Mouse (Mus musculus) common myeloid progenitor, adult 5-6 weeks (primary cell): ENCODE measurements at regions not wholly inside any gene's neighbourhood (a gene's known extent, or its start where the extent isn't known, plus 50 kb on each side); places are given as distances from the start of the nearest gene placed in this dataset.

Experiments
- ATAC-seq: replicated peaks from 2 replicates; pipeline ENCODE4 v1.8.0; 2016; ENCODE audit warnings: low read depth, mild to moderate bottlenecking, moderate TSS enrichment, inconsistent platforms; ENCODE audit not compliant: poor library complexity, severe bottlenecking

DNA sequence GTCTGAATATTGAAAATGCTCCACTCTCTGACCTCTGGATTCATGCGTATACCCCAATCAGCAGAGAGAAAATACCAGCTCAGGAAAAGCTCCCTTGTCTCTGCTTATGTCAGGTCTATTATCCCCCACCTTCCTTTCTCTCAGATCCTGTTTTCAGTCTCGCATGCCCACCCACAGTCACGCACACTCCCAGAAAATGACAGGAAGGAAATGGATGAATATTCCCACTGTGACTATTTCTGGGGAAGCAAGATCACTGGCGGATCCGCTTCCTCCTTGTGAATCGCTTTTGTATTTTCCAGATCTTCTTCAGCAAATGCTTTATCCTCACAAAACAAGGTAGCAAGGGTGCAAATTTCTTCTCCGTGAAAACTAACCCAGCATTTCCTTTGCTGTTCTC, 627.3 kb upstream of the Cdh11 start:
- ATAC-seq, result no peak

DNA sequence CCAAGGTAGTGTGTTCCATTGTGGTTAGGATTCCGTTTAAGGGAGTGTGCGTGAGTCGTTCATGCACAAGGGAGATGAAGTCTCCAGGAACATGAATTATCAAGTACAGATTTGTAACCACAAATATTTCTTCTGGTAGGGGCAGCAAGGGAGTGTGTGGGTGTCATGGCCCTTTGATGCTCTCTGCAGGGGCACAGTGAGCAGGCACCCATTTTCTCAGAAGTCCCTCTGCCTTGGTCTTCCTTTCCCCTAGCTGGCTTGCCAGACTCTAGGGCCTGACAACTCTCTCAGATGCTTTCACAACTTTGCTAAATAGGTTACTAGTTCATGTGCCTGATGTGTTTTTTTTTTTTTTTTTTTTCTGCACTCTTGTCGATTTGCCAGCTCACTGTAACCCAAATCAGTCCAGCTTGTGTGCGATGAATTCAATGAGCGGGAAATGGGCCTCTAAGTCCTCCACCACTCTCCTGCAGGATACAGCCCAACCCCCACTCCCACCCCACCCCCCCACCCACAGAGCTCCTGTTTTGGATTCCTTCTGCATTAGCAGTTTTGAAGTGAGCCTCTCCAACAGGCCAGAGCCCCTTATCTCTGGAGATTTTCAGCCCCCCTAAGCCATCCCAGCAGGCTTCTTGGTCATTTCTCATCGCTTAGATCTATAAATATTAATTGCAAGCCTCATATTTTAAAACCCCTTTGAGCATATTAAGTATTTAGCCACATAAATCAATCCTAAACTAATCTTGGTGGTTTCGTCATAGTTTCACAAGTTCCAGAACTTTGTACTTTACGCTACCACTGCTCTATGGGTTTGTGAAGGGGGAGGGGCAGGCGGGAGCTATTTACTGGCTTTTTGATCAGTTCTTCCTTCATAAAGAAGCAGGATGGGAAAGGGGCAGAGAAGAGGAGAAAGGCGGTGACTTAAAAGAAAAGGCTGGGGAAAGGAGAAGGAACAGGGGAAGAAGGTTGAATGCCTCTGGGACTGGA, 628.4 kb upstream of the Cdh11 start:
- no peak for ATAC-seq

GRCm38 (mm10) chr8:103422313-103422973, 637.0 kb upstream of the Cdh11 start:
- no peak for ATAC-seq

- ATAC-seq, result no peak
Observed at GRCm38 (mm10) chr8:103425967-103426366, 640.5 kb upstream of the Cdh11 start.

GRCm38 (mm10) chr8:103430874-103431492, 645.5 kb upstream of the Cdh11 start:
- ATAC-seq, result no peak

- ATAC-seq, result no peak
Observed at GRCm38 (mm10) chr8:103433532-103434105, 648.2 kb upstream of the Cdh11 start.

- ATAC-seq, result no peak
Observed at GRCm38 (mm10) chr8:103438995-103439717, 653.7 kb upstream of the Cdh11 start.

DNA sequence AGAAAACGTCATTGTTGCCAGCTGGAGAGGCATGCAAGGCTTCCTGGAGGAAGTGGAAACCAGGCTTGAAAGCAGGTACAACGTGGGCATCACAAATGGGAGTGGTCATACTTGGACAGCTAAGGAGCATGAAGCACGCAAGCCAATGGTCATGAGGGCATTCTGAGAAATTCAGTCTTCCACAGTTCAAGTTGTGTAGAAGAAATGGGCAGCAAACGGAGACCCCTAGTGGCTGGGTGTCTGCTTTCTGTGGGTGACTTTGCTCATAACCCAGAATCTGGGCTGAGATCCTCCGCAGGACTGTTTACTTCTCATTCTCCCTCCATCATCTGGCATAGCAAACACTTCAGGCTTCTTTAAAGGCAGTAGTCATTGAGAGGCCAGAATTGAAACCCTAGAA, 655.7 kb upstream of the Cdh11 start:
- ATAC-seq, result no peak

DNA sequence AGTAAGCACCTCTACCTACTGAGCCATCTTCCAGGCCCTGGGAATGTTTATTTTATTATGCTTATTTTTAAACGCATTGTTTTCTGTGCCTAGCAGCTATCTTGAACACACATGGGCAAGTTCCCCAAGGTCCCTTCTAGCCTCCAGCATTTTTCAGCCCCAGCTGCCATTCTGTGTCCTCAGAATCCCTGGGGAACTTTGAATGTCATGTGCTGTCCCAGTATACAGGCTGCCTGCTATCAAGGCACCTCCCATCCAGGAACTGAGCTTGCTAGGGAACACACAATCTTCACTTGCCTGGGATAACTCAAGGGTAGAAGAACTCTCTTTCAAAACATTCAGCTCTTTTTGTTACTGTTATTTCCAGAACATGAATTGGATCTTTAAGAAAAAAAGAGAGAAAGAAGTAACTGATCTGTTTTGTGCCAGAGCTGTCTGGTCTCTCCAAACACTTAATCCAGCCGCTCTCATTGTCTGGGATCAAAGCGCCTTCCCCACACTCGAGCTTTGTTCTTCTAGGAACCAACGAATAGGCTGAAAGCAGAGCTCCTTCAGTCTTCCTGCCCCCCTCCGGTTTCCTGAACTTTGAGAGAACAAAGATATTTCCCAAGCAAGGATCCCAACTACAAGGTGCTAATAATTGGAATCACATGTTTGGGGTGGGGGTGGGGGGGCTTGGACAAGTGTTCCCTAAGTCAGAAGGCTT, 657.1 kb upstream of the Cdh11 start:
- no peak for ATAC-seq

- no peak for ATAC-seq
Observed at GRCm38 (mm10) chr8:103444577-103444976, 656.8 kb upstream of the Cdh5 start.

- no peak for ATAC-seq
Observed at GRCm38 (mm10) chr8:103445378-103445777, 656.0 kb upstream of the Cdh5 start.

DNA sequence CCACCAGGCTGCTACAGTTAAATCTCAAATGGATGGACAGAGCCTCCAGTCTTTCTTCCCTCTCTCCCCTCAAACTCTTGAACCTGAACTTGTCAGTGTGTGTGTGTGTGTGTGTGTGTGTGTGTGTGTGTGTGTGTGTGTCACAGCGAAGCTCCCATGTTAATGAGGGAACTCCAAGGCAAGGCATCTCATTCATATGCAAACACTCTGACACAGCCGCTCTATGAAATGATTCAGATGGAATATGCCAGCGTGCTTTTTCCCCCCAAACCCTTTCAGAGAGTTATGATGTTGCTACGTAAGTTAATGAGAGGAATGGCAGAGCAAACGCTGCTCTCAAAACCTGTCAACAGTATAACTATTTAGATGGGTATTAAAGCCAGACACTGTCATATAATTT, 653.5 kb upstream of the Cdh5 start:
- no peak for ATAC-seq

DNA sequence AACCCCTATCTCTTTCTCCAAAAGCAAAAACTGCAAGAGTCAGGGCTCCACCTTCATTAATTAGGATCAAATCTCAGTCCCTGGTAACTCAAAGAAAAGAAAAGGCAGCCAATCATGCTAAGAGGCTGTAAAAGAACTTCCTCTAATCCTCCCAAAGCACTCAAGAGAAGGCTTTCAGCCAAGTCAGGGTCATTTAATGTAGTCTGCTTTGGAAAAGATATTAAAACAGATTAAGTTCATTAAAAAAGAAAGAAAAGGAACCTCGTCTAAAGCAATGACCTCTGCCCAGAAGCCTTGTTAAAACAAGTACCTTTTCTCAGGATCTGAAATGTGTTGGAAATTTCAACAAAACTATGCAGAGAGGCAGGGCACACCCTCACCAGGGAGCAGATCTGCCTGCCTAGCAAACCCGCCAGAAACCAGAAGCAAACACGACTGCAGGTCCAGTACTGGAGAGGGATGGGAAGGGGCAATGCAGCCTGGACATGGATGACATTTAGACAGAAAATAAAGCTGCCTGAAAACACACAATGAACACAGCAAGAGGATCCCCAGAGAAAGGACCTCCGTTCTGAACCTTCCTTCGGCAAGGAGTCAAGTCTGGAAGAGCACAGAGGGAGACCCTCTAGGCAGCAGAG, 649.9 kb upstream of the Cdh5 start:
- ATAC-seq, result no peak

DNA sequence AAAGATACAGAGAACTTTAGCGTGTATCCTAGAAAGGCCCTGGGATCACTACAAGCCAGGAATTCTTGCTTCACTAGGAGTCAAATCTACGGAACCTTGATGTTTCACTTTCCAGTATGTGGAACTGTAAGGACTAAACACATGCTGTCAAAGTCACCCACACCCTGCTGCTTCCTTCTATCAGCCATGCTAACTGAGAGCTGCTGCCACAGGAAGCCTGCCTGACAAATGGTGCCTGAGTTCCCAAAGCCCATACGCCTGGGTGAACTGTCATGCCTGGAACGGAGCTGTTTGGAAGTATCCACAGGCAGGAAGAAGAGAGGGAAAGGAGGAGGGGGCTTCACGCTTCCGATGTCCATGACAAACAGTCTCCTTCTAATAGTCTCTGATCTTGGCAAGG, 644.2 kb upstream of the Cdh5 start:
- no peak for ATAC-seq

GRCm38 (mm10) chr8:103463557-103463956, 637.9 kb upstream of the Cdh5 start:
- ATAC-seq, result no peak

GRCm38 (mm10) chr8:103464777-103465353, 636.6 kb upstream of the Cdh5 start:
- no peak for ATAC-seq

DNA sequence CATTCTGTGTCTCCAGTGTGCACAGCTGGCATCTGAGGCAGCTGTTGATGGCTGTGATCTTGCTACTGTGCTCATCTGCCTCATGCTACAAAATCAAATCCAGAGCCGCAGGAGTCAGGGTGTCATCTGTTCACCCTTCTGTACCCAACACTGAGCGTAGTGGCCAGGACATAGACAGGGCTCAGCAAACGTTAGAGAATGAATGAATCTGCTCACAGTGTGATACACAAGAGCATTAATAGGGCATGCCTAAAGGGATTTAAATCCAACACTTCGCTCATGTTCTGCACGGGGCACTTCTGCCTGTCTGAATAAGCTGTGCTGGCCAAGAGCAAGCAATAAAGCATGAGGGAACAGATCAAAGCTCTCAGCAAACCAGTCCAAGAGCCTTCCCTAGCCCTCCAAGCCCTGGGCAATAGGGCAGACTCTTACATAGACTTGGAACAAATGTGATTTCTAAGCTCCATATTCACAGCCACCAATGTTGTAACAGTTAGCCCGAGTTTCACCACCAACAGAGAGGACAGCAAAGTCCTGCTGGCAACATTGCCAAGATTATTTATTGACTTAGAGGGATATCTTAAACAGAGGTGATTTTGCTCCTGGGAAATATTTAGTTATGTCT, 633.8 kb upstream of the Cdh5 start:
- ATAC-seq, result no peak

DNA sequence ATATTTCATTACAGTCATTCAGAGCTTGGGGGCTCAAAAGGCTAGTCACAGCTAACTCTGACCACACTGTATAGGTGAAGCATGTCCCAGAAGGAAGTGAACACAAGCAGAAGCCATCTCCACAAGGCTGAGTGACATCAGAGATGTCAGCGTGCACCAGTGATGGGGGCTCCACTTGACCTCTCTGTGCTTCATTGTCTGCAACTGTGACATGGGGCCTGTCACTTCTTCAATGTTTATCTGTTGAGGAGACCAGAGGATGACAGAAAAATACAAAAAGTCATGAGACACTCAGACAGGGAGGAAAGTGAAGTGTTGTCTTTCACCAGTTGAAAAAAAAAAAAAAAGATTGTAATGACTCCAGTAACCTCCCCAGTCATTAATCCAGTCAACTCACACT, 632.4 kb upstream of the Cdh5 start:
- ATAC-seq, result no peak
